Mouse (Mus musculus): ENCODE measurements around the gene A830005F24Rik.
"Not testable (repeated sequence)": the region's sequence is repeated elsewhere in the genome, so short reads cannot be mapped to it uniquely, and the experiment has no call there.

Gene A830005F24Rik

DNA sequence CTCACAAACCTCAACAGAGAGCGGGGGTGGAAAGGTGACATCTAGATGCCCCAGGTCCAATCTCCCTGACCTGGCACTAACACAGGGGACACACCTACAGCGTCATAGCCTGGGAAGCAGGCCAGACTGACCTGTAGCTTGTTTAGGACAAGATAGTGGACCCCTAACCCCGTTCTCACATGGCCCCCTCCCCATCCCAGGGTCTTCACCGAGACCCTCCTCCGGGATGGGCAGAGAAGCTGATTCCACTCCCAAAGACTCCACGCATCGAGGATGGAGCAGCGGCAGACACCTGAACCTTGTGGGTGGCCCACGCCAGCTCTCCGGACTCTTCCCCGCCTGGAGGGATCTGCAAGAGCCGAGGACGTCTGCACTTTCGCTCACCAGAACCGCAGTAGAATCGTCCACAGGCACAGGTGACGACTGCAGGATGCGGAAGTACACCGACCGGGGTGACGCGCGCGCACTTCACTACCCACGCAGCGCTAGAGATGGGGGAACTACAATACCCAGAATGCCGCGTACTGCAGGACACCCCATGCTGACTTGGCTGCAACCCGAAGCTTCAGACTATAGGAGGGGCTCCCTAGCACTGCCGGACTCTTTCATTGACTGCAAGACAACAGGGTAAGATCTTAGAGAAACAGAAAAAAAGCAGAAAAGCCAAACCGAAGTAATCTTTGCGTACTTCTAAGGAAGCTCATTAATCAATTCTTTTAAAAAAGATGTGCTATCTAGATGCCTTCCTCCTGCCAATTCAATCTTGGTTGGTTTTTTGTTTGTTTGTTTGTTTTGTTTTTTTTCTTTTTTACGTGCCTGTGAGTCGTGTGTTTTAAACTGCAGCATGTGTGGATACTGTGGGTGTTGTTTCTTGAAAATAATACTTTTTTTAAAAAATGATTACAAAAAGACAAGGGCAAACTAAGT is at the start of gene A830005F24Rik, which contains the start of gene Zfp169:
Gene A830005F24Rik (plus strand): TSS at position 568 of the 927 bp plus-strand sequence.
Gene Zfp169 (minus strand): TSS at position 449 of the 927 bp plus-strand sequence.
- DNase-seq (ENCODE audit: low spot score) = peak; percentile 69

GRCm38 (mm10) chr13:48464170-48464569 is 49.2 kb upstream of the A830005F24Rik start:
- peak; percentile 27 for DNase-seq (ENCODE audit: low spot score)

DNA sequence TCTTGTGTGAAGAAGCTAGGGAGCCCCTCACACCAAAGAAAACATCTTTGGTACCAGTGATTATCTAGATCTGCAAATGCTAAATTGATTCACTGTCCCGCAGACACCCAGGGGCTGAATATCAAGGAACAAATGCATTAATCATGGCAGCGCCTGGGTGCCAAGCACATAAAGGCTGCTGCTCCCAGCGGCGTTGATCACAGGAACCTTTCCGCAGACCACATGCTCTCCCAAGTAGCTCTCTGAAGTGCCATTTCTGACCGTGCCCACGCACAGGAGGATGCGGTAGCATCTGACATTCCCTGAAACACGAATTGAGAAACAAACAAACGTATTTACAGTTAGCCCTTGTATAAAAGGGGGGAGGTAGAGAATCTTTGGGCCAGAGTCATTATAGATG is 47.2 kb upstream of the A830005F24Rik start:
- DNase-seq (ENCODE audit: low spot score) = no peak

DNA sequence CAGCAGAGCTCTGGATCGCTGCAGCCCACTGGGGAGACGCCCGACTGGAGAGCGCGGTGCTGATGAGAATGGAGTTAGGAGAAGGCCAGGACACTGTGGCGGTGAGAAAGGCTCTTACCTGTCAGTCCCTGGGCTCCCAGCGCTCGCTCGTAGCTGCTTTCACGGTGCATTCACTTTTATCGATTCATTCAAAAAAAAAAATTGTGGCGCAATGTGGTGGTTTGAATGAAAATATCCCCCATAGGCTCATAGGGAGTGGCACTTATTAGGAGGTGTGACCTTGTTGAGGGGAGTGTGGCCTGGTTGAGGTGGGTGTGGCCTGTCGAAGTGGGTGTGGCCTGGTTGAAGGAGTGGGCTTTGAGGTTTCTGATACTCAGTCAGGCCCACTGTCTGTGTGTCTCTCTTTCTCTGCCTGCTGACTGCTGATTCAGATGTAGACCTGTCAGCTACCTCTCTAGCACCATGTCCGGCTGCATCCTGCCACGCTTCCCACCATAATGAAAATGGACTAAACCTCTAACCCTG is 44.7 kb upstream of the A830005F24Rik start:
- DNase-seq (ENCODE audit: low spot score) = no peak

- no peak for DNase-seq (ENCODE audit: low spot score)
These were observed 29.8 kb upstream of the A830005F24Rik start for GRCm38 (mm10) chr13:48483606-48484005.

GRCm38 (mm10) chr13:48490396-48491182 is 22.8 kb upstream of the A830005F24Rik start:
- DNase-seq (ENCODE audit: low spot score) = no peak

DNA sequence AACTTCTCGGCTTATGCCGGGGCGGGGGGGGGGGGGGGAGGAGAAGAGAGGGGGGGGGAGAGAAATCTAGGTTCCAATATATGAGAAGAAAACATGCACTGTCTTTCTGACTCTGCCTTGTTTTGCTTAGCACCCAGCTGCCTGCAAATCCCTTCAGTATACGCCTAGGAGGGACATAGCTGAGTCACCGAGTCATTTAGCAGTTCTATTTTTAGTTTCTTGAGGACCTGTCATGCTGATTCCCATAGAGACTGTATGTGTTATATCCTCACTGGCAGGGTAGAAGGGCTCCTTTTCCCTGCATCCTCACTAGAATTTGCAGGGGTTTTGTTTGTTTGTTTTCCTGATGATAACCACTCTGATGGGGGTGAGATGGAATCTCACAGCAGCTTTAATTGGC is 20.2 kb upstream of the A830005F24Rik start:
- no peak for DNase-seq (ENCODE audit: low spot score)

DNA sequence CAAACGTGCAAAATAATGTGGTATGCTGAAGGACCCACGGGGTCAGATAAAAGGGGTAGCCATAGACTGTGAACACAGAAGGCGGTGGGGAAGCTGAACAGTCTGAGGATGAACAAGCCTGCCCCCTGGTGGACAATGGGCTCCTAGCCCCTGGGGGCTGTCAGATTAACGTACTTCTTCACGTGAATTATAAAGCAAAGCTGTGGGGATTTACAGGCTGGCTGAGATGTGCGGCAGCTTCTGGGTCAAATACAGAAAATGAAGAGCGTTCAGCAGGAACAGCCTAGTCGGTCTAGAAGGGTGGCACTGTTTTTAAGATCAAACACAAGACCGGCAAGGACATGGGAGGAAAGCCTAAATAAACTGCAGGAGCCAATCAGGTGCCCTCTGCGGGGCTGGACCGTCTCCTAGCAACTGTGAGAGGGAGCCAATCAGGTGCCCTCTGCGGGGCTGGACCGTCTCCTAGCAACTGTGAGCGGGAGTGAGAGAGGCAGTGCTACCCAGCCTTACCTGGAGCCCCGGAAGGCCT is 15.6 kb upstream of the A830005F24Rik start:
- peak; percentile 26 for DNase-seq (ENCODE audit: low spot score)

DNA sequence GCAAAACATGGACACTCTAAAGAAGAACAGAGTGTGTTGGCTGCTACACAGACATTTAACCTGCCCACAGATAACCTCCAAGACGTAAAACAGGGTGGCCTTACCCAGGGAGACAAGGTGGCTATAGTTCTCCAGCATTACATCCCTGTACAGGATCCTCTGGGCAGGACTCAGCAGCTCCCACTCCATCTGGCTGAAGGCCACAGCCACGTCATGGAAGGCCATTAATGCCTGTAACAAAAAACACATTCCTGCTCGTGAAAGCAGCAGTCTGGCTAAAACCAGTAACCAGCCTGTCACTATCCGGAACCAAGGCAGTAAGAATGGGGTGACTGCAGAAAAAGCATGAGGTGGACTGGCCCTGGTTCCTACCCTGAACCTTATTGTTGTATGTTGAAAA is 14.7 kb upstream of the A830005F24Rik start:
- DNase-seq (ENCODE audit: low spot score) = no peak

GRCm38 (mm10) chr13:48502422-48502821 is 10.9 kb upstream of the A830005F24Rik start:
- no peak for DNase-seq (ENCODE audit: low spot score)

GRCm38 (mm10) chr13:48508661-48509060 is 4.7 kb upstream of the A830005F24Rik start:
- no peak for DNase-seq (ENCODE audit: low spot score)

DNA sequence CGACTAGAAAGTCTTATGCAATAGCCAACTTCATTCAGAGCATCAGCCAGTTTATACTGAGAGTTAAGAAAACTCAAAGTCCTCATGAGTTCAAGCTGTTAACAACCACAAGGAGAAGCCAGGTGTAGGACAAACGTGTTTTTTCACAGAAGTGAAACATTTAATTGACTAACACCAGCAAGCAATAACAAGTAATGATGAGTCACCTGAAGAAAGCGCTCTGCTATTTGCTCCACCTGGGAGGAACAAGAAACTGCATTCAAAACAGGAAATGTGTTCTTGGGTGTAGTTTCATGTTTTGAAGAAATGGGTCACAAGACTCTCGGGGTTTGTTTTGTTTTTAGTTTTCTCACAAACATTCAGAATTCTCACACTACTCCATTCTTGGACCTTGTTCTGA is 2.5 kb downstream of the A830005F24Rik start:
- no peak for DNase-seq (ENCODE audit: low spot score)

DNA sequence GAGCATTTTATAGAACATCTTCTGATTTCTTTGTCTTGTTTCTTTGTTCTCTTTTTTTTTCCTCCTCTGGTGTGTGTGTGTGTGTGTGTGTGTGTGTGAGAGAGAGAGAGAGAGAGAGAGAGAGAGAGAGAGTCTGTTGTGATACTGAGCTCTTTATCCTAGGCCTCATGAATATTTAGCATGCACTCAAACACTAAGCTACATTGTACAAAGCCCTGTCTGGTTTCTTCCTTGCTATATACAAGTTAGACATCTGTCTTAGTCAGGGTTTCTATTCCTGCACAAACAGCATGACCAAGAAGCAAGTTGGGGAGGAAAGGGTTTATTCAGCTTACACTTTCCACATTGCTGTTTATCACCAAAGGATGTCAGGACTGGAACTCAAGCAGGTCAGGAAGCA is 5.8 kb downstream of the A830005F24Rik start:
- not testable (repeated sequence) for DNase-seq (ENCODE audit: low spot score)

DNA sequence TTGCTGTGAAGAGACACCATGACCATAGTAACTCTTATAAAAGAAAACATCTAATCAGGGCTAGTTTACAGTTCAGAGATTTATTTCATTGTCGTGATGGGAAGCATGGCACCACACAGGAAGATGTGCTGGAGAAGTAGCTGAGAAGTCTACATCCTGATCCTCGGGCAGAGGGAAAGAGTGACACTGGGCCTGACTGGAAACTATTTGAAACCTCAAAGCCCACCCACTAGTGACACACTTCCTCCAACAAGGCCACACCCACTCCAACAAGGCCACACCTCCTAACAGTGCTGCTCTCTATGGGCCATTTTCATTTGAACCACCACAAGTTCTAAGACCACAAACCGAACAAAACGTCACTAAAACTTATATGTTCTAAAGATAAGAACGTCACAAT is 12.4 kb downstream of the A830005F24Rik start:
- DNase-seq (ENCODE audit: low spot score) = no peak

- DNase-seq (ENCODE audit: low spot score) = peak; percentile 70
These were observed 14.9 kb downstream of the A830005F24Rik start for GRCm38 (mm10) chr13:48528123-48528871.

DNA sequence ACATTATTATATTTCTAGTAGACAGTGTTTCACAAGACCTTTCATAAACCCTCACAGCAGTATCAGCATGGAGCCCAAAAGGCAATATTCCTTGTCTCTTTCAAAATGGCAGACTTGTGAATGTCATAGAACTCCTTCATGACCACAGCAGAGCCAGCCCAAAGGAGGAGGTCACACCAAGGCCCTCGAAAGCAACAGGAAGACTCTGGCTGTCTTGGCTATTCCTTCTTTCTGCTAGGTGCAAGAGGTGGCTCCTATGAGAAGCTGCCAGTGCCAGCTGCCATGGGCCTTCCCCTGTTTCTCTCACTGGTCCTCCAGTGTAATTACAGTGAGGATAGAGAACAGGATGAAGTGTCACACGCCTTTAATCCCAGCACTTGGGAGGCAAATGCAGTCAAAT is 15.7 kb downstream of the A830005F24Rik start:
- DNase-seq (ENCODE audit: low spot score) = no peak

- no peak for DNase-seq (ENCODE audit: low spot score)
These were observed 17.3 kb downstream of the A830005F24Rik start for GRCm38 (mm10) chr13:48530685-48531084.

GRCm38 (mm10) chr13:48531448-48531847 is 18.1 kb downstream of the A830005F24Rik start:
- DNase-seq (ENCODE audit: low spot score) = no peak

GRCm38 (mm10) chr13:48533441-48533840 is 20.1 kb downstream of the A830005F24Rik start:
- no peak for DNase-seq (ENCODE audit: low spot score)

DNA sequence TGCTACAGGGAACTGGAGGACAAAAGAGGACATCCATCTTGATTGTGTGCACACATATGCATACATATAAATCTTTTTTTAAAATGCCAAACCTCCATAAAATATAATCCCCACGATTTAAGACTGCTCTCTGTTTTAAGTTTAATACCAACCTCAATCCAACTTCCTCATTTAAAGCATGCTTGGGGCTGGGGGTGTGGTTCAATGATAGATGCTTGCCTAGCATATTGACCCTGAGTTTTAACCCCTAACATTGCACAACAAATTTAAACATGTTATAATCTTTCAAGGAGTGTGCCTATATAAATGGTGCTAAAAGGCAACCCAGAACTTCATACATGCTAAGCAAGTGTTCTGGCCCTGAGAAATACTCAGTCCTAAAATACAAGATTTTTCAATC is 27.1 kb downstream of the A830005F24Rik start:
- no peak for DNase-seq (ENCODE audit: low spot score)

GRCm38 (mm10) chr13:48544391-48544790 is 31.0 kb downstream of the A830005F24Rik start:
- no peak for DNase-seq (ENCODE audit: low spot score)

DNA sequence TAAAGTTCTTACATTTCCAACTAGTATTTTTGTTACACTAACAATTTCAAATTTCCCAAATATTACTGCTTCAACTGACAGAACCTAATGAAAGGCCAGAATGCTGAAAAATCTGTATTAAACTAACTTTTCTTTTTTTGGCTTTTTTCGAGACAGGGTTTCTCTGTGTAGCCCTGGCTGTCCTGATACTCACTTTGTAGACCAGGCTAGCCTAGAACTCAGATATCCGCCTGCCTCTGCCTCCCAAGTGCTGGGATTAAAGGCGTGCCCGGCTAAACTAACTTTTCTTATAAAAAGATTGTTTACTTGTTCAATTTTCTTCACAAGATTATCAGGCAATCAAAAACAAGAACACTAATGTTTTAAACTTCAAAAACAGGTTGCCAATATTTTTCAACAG is 31.5 kb downstream of the A830005F24Rik start:
- no peak for DNase-seq (ENCODE audit: low spot score)
